Mouse (Mus musculus) forebrain, embryonic 14.5 days (tissue): Measurements from ENCODE around the gene Aire. TPM values are rescaled to one million over a fixed set of nuclear protein-coding genes. Genes with fewer than 3 reads are reported as not detected.

Experiments used
- ATAC-seq: fragments of 200-750 bp; cut with Nextera tagmentation; 2 replicates; pipeline ENCODE4 v1.8.0; 2017; ENCODE audit warnings: mild to moderate bottlenecking, moderate library complexity
- DNase-seq: peaks from one replicate; pipeline ENCODE4 v3.0.0-alpha.2; 2015; ENCODE audit warnings: low spot score
- H3K27ac ChIP-seq: fragments of 300-500 bp; sonication (generic); 2 replicates; pipeline ENCODE4 v1.5.1; 2014; ENCODE audit warnings: low read depth, mild to moderate bottlenecking, control low read depth, low read length, moderate library complexity
- H3K27me3 ChIP-seq: fragments of 300-500 bp; sonication (generic); replicated peaks from 2 replicates; pipeline ENCODE4 v1.6.1; 2014; ENCODE audit warnings: low read length, control low read depth, mixed read lengths; ENCODE audit not compliant: control insufficient read depth, insufficient read depth
- H3K36me3 ChIP-seq: fragments of 300-500 bp; sonication (generic); 2 replicates; pipeline ENCODE4 v1.6.1; 2014; ENCODE audit warnings: low read length, control low read depth; ENCODE audit not compliant: control insufficient read depth, insufficient read depth
- H3K4me1 ChIP-seq: fragments of 300-500 bp; sonication (generic); 2 replicates; pipeline ENCODE4 v1.6.1; 2014; ENCODE audit warnings: antibody characterized with exemption, low read length, control low read depth; ENCODE audit not compliant: control insufficient read depth, insufficient read depth
- H3K4me2 ChIP-seq: fragments of 300-500 bp; sonication (generic); 2 replicates; pipeline ENCODE4 v1.6.1; 2014; ENCODE audit warnings: mild to moderate bottlenecking, control low read depth, low read length
- H3K4me3 ChIP-seq: fragments of 300-500 bp; sonication (generic); 2 replicates; pipeline ENCODE4 v1.5.1; 2014; ENCODE audit warnings: low read depth, low read length, control low read depth
- H3K9ac ChIP-seq: fragments of 300-500 bp; sonication (generic); 2 replicates; pipeline ENCODE4 v1.6.1; 2014; ENCODE audit warnings: mild to moderate bottlenecking, low read length, control low read depth, moderate library complexity
- H3K9me3 ChIP-seq: fragments of 300-500 bp; sonication (generic); replicated peaks from 2 replicates; pipeline ENCODE4 v1.6.1; 2016; ENCODE audit warnings: low read length, control low read depth, mixed read lengths; ENCODE audit not compliant: control insufficient read depth
- WGBS: fragments of 180-500 bp; shearing (Covaris S2); extraction: QIAGEN DNeasy Blood & Tissue Kit; methylation state at CpG from one replicate; pipeline ENCODE4 v1.1.7; 2014; 5-methylcytosine and 5-hydroxymethylcytosine counted together
- polyA plus RNA-seq: library from polyadenylated mRNA; unstranded; fragments of >200 nt; fragmentation: Nextera tagmentation; extraction: Ambion mirVana; gene quantifications from 2 replicates; pipeline ENCODE4 v1.2.1, GENCODE M21; 2014

Gene Aire
- polyA plus RNA-seq, 1 experiment from 2014 or later = 0.14 TPM

DNA sequence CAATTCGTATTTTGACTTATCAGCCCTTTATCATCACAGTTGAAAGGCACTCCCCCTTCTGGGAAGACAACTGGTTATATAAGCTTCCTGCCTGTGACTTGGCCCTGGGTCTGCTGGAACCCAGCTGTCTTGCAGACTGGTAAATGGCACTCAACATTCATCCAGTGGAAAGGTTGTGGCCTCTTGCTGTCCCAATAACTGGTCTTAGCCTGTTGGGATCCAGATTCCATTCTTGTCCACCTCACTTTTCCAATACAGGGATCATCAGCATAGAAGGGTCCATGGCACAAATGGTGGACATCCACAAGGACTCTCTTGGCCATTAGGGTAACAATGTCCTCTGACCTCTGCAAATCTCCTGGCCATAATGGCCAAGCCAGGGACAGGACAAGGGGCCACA, 40.7 kb upstream of the Aire start:
- WGBS = 76% methylated on average over 1 of the region's 1 CpGs
- H3K9me3 ChIP-seq = no peaks in the 10 kb centered on the region
- H3K4me3 ChIP-seq = no peak overlapping the region
- no peaks in the 10 kb centered on the region for H3K27me3 ChIP-seq
- H3K9ac ChIP-seq = no peak overlapping the region
- DNase-seq (no peak), ATAC-seq (no peak)
- H3K36me3 ChIP-seq = no peaks in the 10 kb centered on the region
- no peak overlapping the region for H3K4me2 ChIP-seq
- H3K4me1 ChIP-seq = no peaks in the 10 kb centered on the region
- H3K27ac ChIP-seq = no peak overlapping the region

DNA sequence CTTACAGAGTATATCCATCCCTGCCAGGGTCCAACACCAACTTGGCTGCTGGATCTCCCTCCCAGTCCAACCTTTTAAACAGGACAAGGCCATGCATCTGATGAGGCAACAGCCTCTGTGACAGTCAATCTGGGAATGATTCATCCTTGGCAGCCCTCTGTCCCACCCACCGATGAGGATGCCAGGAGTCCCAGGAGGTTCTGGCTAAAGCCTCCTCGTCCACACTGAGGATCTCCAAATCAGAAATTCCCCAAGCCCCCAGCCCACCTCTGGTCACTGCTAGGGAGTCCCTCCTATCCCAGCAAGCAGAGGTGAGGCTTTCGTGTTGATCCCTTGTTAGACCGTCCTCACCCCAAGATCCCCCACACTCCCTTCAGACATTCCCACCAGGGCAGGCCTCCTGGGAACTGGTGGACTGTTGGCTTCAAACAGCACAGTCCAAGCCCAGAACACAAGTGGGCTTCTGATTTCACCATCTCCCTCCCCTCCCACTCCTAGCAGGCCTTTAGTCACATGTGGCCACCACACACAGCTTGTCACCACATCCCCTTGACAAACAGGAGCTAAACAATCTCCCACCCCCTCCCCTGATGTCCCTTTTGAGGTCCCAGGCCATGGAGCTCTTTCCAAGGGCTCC, 36.7 kb upstream of the Aire start:
- Histone ChIP-seq H3K4me2 (no peak overlapping the region), H3K27me3 (no peaks in the 10 kb centered on the region), H3K9ac (no peak overlapping the region), H3K9me3 (no peaks in the 10 kb centered on the region), H3K27ac (no peak overlapping the region), H3K4me3 (no peak overlapping the region), H3K36me3 (no peaks in the 10 kb centered on the region), H3K4me1 (no peaks in the 10 kb centered on the region)
- 95% methylated on average over 4 of the region's 4 CpGs for WGBS
- ATAC-seq = no peak
- no peak for DNase-seq

DNA sequence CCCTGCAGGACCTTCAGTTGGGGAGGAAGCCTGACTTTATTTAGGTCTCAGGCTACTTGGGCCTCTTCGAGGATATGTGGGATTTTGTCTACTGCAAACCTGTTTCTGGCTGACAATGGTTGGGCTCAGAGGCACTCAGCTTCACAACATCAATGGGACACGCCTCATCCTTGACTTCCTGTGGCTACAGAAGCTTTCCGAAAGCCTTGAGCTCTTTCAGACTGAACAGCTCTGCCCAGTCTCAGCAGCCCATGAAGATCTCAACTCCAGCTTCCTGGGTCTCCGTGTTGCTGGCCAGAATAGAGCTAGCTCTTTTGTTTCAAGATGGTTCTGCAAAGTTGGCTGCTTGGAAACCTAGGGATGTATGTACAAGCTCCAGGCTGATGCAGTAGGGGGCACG, 34.9 kb upstream of the Aire start:
- no peak for ATAC-seq
- Histone ChIP-seq H3K9me3 (no peaks in the 10 kb centered on the region), H3K27ac (no peak overlapping the region), H3K4me2 (no peak overlapping the region), H3K4me3 (no peak overlapping the region), H3K36me3 (no peaks in the 10 kb centered on the region), H3K9ac (no peak overlapping the region), H3K27me3 (no peaks in the 10 kb centered on the region), H3K4me1 (no peaks in the 10 kb centered on the region)
- DNase-seq = no peak
- 82% methylated on average over 5 of the region's 5 CpGs for WGBS

DNA sequence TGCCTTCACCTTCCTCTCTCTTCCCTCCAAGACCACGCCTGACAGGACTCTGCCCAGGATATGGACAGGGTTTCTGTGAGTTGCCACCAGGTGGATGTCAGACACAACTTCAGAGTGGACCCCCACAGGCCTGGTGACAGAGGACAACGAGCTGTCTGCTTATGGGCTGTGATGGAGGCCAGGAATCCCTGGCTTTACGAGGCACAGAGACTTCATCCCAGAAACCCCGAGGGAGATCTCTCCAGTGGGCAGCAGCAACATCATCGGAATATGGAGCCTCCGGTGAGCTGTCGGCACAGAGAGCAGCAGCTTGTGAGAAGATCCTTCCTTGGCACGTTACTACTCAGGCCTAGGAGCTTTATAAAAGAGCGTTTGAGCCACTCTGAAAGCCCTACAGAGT, 34.5 kb upstream of the Aire start:
- Histone ChIP-seq H3K36me3 (no peaks in the 10 kb centered on the region), H3K9me3 (no peaks in the 10 kb centered on the region), H3K4me3 (no peak overlapping the region), H3K27me3 (no peaks in the 10 kb centered on the region), H3K4me1 (no peaks in the 10 kb centered on the region), H3K4me2 (no peak overlapping the region), H3K27ac (no peak overlapping the region), H3K9ac (no peak overlapping the region)
- DNase-seq = no peak
- ATAC-seq = no peak
- WGBS = 83% methylated on average over 9 of the region's 9 CpGs

DNA sequence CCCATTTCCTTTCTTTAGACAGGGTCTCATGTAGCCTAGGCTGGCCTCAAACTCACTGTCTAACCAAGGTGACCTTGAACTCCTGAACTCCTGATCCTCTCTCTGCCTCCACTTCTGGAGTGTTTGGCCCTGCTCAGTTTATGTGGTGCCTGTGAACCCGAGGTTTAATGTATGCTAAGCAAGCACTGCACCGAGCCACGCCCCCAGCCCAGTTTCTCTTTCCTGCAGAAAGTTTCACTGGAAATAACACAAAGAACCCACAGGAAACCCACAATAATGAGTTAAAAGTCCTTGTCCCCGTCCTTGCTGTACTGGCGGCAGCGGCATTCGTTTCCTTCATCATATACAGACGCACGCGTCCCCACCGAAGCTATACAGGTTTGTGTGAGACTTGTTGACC, 31.6 kb upstream of the Aire start:
- H3K9me3 ChIP-seq = no peaks in the 10 kb centered on the region
- H3K4me1 ChIP-seq = no peaks in the 10 kb centered on the region
- 0 out of 2 replicates have a peak, but pooled peaks cover 2% of the 10 kb centered on the region for H3K27me3 ChIP-seq
- WGBS = 80% methylated on average over 11 of the region's 11 CpGs
- H3K36me3 ChIP-seq = no peaks in the 10 kb centered on the region
- no peak overlapping the region for H3K9ac ChIP-seq
- no peak overlapping the region for H3K4me2 ChIP-seq
- ATAC-seq = no peak
- H3K27ac ChIP-seq = no peak overlapping the region
- DNase-seq = no peak
- no peak overlapping the region for H3K4me3 ChIP-seq

DNA sequence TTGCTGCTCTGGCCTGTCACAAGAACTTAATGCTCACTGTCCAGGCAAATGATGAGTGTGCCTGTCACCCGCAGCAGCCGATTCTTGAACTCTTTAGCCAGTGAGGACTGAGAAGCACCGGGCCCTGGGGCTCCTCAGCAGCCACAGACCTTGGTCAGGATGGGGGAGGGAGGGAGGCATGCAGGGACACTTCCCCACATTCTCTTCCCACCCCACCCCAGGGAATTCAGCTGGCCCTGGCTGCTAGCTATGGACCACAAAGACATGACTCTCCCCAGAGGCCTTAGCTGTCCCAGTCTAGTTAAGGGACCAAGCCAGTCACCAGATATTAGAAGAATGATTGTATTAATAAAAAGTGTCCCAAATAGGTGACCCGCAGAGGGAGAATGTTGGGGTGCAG, 30.7 kb upstream of the Aire start:
- Histone ChIP-seq H3K36me3 (no peaks in the 10 kb centered on the region), H3K9ac (no peak overlapping the region), H3K4me3 (no peak overlapping the region), H3K27ac (no peak overlapping the region), H3K4me1 (peaks cover 4% of the 10 kb centered on the region; the same call in 1 of the 2 replicates), H3K4me2 (no peak overlapping the region), H3K9me3 (no peaks in the 10 kb centered on the region), H3K27me3 (peaks cover 5% of the 10 kb centered on the region; the same call in 1 of the 2 replicates)
- 90% methylated on average over 4 of the region's 4 CpGs for WGBS
- no peak for ATAC-seq
- DNase-seq = no peak

DNA sequence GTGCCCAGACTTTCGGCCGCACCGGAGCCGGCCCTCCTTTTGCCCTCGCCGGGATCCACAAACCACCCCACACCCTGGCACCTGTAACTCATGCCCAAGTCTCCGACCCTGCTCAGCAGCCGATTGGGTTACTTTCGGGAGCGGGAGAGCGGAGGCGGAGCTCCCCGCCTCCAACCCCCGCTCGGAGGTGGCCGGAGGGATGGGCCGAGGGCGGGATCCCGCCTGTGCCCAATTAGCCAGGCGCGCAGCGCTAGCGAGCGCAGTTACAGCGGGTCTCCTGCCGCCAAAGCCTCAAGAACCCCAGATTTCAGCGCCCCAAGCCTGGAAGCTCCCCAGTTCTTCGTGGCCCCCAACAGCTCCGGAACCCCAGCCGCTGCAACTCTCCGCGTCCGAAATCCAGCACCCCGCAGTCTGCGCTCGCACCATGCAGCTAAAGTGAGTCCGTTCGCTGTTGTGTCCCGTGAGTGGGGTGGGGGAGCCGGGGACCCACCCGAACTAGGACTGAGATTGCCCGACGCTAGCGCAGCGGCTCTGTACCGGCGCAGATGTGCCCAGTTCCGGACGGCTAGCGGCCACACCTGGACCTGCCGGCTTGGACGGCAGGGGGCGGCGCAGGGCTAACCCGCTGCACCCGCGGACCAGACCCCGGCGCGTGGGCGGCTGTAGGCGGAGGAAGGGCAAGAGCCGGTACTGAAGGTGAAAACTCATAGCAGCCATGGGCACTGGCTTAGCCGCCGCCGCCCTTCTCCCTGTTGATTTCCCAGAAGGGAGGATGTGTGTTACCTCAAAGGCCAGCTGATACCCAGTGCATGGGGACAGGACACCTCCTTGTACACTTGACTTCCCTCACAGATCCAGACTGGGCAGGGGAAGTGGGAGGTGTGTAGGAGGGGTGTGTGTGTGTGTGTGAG, 25.9 kb upstream of the Aire start, which contains the start of gene Icosl:
Gene Icosl, plus strand, starts transcription at position 202 of the 911 bp plus-strand sequence.
- Histone ChIP-seq H3K9me3 (no peaks in the 10 kb centered on the region), H3K4me3 (peak within 1 kb of the TSS; percentile 52)

DNA sequence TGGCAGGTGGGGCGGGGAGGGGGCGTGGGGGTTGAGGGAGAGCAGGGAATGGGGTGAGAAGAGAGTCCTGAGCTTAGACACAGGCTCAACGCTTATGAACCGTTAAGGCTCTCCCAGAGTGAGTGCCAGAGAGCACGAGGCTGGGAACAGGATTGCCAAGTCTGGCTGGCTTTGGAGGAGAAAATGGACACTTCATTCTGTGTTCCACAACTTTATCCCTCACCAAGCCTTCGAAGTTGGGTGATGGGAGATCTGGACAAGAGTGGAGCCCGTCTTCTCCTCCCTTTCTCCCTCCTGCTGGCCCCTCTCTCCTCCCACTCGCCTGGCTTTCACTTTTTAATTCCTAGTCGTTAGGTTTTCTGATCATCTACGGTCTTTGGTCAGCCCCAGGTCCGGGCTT, 25.1 kb upstream of the Aire start:
- Histone ChIP-seq H3K4me1 (peaks cover 4% of the 10 kb centered on the region; the same call in 1 of the 2 replicates), H3K27ac (no peak overlapping the region), H3K4me3 (peak overlapping the region; percentile 52), H3K36me3 (no peaks in the 10 kb centered on the region), H3K4me2 (peak overlapping the region; percentile 98), H3K9ac (peak overlapping the region; percentile 58), H3K9me3 (no peaks in the 10 kb centered on the region), H3K27me3 (peaks cover 8% of the 10 kb centered on the region; the same call in 1 of the 2 replicates)
- DNase-seq = no peak
- no peak for ATAC-seq
- WGBS = 22% methylated on average over 11 of the region's 11 CpGs

More for the DNA sequence above, 25.9 kb upstream of the Aire start, which contains the start of gene Icosl:
- H3K36me3 ChIP-seq = no peaks in the 10 kb centered on the region
- H3K27ac ChIP-seq = no peak within 1 kb of the TSS
- peak within 1 kb of the TSS; percentile 58 for H3K9ac ChIP-seq
- ATAC-seq = peak; percentile 90
- peaks cover 8% of the 10 kb centered on the region; the same call in 1 of the 2 replicates for H3K27me3 ChIP-seq
- H3K4me2 ChIP-seq = peak within 1 kb of the TSS; percentile 98
- DNase-seq = peak; percentile 67
- 0% methylated on average over 59 of the region's 66 CpGs for WGBS
- H3K4me1 ChIP-seq = peaks cover 4% of the 10 kb centered on the region; the same call in 1 of the 2 replicates
